Mouse (Mus musculus) embryo, embryonic 10.5 days (tissue): ENCODE data around the gene Fgfr2.

Source experiments
- DNase-seq: peaks from one replicate; pipeline ENCODE4 v3.0.0-alpha.2; 2015; ENCODE audit warnings: low spot score

The Fgfr2 gene

DNA sequence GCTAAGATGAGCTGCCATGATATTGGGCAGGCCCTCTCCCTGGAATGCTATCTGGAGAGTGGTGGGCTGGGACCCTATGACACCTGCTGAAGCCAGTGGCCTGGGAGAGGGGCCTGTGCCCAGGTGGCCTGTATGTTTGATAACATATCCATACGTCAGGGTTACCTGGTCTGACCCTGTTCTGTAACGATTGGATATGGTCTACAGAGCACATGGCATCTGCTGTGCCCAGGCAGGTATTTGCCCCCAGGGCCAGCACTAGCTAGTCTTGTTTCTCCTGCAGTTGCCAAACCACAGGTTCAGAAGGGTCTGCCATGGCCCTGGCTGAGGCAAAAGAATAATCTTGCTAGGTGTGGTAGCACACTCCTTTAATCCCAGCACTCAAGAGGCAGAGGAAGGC is 429.6 kb downstream of the Fgfr2 start:
- DNase-seq, result no peak

DNA sequence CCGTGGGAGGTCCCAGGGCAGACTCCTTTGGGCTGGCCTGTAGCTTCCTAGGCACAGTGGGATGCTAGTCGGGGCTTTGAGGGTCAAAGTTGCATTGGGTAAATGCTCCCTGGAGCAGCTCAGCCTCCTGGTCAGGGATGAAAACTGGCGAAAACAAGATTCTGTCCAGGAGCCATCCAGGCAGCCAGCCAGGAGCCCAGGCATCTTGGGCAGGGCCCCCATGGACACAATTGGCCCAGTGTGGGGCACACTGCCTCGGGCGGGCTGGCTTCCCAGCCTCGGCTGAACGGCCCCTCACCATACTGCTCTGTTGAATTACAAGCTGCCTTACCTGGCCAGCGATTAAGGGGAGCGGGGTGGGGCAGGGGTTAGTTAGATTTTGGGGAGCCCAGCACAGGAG is 430.4 kb downstream of the Fgfr2 start:
- no peak for DNase-seq

DNA sequence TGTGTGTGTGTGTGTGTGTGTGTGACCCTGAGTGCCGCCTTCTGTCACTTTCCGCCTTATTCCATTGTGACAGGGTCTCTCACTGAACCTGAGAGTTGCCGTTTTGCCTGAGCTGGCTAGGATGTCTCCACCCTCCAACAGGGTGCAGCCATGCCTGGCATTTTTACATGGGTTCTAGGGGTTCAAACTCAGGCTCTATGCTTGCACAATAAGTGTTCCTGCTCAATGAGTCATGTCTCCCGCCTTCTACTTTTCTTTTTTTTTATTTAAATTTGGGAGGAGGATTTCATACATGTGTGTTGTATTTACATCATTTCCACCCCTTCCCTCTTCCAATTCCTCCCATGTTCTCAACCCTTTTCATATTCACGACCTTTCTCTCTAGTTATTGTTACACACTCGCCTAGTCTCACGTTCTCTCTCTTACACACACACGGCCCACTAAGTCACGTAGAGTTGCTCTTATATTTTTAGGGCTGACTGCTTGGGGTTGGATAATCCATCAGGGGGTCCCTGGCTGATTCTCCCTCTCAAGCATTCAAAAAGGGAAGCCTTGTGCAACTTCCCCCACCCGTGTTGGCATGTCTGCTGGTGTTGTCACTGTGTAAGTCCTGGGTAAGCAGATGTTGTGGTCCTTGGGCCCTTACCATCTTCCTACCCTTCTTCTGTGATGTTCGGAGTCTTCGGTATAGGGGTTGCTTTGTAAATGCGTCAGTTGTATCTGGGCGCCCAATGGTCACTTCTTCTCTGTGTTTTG is 432.3 kb downstream of the Fgfr2 start:
- no peak for DNase-seq

DNA sequence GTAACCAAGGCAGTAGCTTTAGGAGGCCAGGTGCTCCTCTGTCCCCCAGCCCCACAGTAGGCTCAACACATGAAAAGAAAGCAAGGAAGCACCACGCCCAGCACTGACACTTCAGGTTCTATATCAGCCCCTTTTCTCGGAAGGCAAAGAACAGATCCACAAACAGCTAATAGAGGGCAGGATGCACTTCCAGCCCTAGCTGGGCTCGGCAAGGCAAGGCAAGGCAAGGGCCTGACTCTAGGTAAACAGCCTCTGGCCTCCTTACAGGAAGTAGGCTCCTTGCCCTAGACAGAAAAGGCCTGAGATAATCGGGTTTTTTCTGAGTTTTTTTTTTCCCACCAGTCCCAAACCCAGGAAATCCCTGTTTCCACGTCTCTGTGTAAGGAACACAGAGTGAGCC is 433.4 kb downstream of the Fgfr2 start:
- DNase-seq, result no peak

DNA sequence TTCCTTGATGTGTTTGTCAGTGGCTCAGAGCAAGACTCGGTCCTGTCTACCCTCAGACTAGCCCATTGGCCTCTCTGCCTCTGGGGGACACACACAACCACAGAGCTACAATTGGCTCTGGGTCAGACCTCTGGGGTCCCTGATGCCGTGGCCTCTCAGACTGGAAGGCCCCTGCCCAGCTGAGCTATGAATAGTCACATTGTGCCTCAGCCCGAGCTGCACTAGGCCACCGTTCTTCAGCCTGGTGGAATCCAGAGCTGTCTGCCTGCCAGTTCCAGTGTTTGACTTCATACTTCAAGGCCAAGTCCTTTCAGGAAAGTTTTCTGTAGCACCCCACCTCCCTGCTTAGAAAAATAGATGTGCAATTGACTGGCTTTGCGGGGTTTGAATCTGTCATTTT is 434.4 kb downstream of the Fgfr2 start:
- peak; percentile 25 for DNase-seq

DNA sequence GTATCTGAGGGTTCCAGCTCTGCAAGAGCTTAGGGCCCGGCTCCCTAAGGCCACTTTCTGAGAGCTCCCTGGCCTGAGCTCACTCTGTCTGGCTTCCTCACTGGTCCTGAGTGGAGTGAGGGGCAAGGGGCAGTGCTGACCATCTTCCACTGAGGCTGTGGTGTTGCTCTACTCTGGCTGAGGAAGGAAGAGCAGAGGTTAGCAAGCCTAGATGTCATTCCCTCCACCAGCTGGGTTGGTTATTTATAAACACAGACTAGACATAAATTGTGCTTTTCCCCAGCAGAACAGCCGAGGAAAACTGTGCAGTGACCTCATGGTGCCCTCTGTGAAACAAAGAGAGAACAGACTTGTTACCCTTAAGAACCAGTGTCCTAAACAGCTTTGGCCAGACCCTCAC is 435.3 kb downstream of the Fgfr2 start:
- DNase-seq, result no peak

DNA sequence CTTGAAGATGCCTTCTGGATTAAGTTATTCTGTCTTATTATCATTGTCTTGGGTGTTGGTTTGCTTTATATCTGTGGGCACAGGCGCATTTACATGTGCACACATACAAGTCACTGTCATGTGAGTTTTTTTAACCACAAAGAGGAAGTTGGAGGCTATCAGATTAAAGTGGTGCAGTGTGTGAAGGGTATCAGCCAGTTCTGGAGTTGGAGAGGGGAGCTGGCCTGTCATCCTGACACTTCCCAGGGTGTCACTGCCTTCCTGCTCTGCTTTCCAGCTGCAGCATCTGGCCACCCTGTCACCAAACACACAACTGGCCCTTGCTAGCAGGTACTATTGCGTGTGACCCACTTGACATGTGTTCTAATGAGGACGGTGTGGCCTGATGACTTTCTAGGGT is 436.6 kb downstream of the Fgfr2 start:
- DNase-seq, result no peak

DNA sequence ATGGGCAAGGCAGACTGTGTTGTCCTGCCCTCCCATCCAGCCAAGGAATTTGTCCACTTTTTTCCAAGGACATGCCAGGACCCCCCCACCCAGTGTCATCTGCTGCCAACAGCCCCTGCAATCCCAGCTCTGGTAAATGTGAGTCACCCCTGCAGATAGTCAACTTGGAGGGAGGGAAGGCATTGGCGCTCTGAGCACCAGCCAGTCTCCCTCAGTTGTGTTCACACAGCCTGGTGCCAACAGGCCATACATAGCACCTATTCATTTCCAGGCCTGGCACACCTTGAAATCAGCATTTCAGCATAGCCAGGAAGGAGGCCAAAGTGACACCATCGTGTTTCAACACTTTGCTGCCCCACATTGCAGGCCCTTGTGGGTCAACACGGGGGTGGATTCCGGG is 439.2 kb downstream of the Fgfr2 start:
- DNase-seq, result no peak

DNA sequence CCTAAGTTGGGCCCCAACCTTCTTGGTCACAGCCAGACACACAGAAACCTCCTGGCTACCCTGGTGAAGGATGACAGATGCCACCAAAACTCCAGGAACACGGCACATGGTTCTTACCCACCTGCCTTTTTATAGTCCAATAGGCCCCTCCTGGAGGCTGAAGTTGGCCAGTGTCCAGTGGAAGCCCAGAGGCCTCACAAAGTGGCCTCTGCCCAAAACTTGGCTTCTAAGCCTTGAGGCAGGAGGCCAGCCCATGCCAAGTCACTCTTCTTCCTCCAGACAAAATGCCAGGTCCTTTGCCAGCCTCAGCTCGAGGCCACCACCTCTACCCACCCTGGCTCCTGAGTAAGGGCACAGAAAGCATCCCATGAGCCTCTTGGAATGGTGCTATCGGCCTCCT is 440.2 kb downstream of the Fgfr2 start:
- no peak for DNase-seq

DNA sequence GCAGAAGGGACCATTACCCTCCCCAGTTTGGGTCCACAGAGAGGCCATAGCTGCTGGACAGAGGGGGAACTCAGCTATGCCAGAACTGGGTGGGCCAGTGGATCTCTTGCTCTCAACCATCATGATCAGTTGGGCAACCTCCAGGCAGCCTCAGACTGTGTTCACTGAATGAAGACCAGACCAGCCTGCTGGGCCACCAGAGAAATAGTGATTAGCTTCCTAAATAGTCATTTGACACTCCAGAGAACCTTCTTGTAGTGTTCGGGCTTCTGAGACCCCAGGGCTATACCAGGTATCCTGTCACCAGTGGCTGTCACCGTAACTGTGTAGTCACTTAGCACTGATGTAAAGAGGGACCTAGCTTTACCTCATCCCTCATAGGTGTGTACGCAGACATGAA is 440.8 kb downstream of the Fgfr2 start:
- DNase-seq, result no peak

DNA sequence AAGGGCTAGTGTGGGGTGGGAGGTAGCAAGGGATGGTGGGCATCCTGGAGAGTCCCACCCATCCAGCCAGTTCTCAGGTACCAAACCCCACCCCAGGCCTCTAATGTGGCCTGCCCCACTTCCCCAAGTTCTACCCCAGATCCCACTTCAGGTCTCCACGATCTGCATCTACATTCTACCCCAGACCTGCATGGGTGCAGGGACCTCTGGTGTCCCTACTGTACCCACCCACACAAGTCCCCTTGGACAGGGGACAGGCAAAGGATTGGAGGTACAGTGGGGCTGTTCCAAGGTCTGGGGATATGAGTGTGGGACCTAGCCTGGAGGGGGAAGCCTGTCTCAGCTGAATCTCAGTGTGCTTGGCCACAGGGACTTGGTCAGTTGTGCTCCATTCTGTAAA is 441.3 kb downstream of the Fgfr2 start:
- DNase-seq, result no peak

DNA sequence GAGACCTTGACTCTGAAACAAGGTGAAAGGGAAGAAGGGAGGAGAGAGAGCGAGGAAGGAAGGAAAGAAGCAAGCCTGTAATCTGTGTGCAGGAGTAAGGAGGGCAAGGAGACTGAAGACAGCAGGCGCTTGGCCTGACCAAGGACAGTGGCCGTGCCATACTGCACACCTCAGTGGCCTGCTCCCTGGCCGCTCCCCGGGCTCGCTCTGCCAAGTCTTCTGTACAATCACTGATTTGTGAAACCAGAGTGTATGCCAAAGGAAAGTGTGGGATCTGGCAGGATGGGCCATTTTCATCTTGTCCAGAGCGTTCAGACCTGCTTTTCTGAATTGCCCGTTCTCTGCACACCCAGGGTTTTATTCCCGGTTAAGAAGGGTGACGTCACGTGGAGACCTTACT is 441.9 kb downstream of the Fgfr2 start:
- DNase-seq, result no peak

DNA sequence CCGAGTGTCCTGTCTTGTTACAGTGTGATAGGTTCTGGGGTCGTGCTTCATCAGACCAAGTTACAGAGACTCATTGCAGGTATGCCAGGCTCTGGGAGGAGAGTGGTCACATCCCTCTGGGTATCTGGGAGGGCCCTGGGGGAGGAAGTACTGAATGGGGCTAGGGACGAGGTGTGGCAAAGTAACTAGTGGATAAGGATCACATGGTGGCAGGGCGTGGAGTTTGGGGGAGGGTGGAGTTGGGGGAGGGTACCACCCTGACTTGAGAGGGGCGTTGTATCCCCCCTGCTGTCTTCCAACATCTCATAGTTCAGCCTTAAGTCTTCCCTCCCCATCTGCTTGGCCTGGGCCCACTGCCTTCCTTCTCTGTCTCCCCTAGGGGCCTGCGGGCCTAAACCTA is 443.6 kb downstream of the Fgfr2 start:
- no peak for DNase-seq

DNA sequence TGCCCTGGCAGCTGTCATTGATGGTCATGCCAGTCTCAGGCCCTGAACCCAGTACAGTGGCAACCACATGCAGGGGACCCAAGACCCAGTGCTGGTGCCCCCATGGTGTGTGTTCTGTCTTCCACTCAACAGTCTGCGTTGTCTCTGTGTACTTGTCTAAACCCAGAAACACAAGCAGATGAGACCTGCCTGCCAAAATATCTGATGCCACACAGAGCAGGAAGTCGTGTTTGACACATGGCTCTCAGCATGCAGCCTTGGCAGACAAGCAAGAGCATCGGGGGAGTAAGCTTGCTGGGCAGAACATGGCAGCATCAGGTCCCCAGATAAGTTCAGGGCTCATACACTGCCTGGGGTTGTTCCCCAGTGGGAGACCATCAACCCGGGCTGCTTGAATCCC is 444.0 kb downstream of the Fgfr2 start:
- DNase-seq, result no peak

DNA sequence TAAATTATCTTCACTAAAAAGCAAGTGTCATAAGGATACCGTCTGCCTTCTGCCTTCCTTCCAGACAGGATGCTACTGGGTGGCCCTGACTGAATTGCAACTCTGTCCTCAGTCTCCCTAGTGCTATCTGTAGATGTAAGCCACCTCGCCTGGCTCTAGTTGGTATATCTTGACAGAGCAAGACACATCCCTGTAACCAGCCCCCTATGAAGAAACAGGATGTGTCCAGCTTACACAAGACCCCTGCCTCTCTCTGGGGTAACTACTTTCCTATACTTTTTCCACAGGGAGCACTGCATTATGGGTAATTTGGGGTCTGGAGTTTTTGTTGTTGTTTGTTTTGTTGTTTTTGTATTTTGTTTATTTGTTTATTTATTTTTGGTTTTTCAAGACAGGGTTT is 447.2 kb downstream of the Fgfr2 start:
- DNase-seq, result no peak

DNA sequence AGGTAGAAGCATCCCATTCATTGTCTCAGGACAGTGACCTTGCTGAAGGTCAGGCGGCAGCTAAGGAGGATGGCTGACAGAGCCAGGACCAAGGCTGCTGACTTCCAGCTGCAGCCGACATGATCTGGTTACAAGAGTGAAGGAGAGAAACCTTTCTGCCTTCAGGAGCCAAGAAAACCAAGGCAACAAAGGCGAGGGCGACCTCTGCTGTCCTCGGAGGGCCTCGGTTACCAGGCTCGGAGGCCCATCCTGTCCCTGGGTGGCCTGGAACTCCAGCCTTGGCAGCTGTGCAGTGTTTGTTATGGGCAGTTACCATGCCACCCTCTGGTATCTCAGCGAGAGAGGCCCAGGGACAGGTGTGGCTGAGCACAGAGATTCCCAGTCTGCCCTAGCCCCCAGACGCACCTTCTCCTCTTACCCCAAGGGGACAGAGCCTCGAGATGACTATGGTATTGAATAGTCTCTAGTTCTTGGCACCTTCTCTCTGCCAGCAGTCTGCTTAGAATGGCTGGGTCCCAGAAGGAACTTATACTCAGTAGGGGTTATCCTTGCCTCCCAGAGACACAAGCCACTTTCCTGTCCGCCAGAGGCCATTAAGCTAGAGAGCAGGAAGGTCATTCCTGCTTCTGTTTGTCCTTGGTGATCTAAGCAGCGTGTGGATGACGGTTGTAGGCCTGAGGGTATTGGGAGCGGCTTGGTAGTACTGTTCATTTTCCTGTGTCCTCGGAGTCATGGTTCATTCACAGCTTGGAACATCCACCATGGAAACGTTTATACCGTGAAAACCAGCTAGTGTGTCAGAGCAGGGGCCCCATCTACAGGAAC is 449.0 kb downstream of the Fgfr2 start:
- DNase-seq, result peak; percentile 65

DNA sequence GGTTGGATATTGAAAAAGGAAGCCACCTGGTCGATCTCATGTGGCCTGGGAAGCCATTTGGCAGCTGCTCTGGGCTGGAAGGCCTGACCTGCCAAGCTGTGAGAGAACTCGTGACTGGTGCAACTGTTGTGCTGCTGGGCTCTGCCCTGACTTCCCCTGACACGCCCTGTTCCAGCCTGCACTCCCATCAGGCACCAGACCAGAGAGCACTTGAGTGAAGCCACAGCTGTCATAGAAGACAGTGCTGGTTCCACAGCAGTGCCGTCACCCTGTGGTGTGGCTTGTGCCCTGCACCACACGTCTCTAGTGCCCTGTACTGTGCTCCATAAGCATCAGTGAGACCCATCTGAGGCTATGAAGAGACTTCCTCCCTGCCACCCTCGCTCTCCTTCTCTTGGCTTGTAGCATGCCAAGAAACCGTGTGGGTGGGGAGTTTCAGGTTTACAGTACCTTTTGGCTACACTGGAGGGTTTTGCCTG is 450.6 kb downstream of the Fgfr2 start:
- DNase-seq, result no peak

DNA sequence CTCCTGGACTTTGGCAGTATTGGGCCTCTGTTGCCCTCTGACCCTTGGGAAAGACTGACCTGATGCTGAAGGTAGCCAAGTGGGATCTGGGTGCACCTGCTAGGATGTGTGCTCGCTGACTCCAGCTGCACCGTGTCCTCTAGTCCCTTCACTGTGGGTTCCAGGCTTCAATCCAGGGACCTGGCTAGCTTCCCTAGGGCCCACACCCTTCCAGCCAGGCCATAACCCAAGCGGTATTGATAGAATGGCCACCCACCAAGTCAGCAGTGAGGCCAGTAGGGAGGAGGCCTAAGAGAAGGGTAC is 452.3 kb downstream of the Fgfr2 start:
- DNase-seq, result no peak

DNA sequence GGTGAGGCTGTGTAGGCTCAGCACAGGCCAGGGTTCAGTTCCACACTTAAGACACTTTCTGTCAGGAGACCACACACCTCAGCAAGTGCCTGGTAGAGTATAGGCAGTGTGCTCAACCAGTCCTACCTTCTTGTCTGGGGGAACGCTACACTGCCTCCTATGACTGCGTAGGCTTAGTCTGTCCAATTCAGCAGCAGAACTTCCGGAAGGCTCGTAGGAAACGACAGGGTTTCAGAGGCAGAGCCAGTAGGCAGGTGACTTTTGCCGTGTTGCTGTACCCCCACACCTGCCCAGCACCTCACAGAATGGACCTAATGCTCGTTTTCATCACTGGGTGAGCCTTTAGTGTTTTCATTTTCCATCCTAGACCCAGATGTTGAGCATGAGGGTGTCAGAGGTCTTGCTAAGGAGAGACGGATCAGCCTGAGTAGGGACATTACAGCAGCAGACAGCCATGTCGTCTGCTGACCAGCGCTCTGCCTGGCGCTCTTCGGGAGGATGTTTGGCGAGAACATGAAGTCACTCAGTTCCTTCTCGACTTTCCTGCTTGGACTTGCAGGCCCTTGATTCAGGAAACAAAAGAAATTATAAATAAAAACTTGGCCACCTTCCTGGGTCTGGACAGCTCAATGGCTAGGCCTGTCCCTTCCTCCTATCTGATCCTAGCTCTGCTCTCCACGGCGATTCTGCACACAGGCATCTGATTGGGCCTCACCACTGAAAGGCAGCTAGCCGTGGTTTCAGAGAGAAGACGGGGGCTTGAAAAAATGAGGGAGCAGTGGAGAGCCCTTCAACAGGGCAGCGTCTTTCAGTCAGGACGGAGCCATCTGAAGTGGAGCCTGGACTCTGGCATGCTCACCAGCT is 452.9 kb downstream of the Fgfr2 start:
- DNase-seq, result no peak

DNA sequence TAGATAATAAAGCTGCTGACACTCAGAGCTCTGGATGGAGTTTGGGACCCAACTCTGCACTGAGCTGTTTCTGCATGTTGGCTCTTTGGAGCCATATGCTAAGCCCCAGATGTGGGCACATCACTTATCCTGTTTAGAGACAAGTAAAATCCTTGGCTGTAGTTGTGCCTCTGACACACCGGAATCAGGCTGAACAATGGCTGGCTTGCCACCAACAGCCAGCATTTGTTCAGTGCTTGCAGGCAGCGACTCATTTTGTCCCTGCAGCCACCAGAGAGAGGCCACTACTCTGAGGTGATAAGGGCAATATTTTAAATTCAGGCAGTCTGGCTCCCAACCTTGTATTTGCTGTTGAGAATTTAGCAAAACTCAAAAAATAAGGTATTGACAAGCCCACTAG is 454.5 kb downstream of the Fgfr2 start:
- DNase-seq, result no peak

DNA sequence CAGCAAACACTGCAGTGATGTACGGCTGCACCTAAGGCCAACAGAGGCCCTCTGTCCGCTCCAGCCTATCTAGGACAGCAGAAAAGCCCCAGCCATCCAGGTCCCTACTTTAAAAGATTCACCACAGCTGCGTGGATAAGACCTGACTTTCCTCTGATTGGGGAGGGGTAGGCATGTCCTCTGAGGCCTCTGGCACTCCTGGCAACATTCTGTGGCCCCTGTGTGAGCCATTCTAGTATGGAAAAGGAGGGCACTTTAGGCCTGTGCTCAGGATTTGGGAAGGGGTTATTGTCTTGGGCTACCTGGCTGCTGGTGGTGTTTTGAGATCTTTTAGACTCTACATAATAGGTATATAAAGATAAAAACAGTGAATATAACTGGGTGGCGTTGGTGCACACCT is 456.6 kb downstream of the Fgfr2 start:
- no peak for DNase-seq

DNA sequence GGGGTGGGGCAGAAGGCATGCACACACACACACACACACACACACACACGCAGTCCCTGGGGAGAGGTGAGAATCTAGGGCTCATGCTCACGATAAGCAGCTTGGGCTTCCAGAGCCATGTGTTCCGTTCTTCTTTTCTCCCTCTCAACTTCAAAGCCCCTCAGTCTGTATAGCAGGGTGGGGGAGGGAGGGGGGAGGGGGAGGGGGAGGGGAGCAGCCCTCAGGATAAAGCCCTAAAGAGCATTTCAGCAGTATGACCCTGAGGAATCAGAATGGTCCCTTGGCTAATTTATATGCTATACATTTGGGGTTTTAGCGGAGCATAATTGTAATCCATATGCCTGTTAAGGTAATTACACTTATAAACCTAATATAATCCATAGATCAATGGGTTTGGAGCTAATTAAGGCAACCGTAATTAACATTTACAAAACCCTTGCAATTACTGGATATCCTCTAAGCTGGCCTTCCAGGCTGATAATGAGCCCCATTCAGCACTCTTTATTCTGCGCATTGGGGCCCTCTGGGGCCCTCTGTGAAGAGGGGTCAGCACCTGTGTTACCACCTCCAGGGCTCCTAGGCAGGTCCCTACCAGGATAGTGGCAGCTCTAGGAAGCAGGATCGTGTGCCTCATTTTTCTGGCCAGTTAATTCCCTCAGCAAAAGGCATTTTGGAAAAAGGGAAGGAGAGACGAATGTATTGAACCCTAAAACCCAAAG is 457.3 kb downstream of the Fgfr2 start:
- DNase-seq, result peak; percentile 7
